17 mouse cellular contexts compared by ENCODE assay signal in genomic region chr17:17398664-17399063, GRCm38 (mm10). TPM values are rescaled to one million over a fixed set of nuclear protein-coding genes. Genes with fewer than 3 reads are reported as not detected.
"Had no signal": no experiment of that assay in that cellular context is flagged by ENCODE, and none has a peak within 500 bp of the region (broad histone marks: within the 10 kb centered on the region; RNA-seq: fewer than 3 reads in every experiment).

No protein-coding gene starts in this region.

- H3K9ac ChIP-seq: limb, embryonic 12.5 days; liver, embryonic 14.5 days; midbrain, embryonic 12.5 days; neural tube, embryonic 15.5 days had no signal

- H3K4me2 ChIP-seq: limb, embryonic 12.5 days; midbrain, embryonic 12.5 days; neural tube, embryonic 15.5 days had no signal

- H3K27ac ChIP-seq: left cerebral cortex, adult 2 months; limb, embryonic 12.5 days; liver, embryonic 14.5 days; midbrain, embryonic 12.5 days; neural tube, embryonic 15.5 days; stomach, postnatal 0 days had no signal

- H3K9me3 ChIP-seq: limb, embryonic 12.5 days; midbrain, embryonic 12.5 days; neural tube, embryonic 15.5 days had no signal

- H3K4me3 ChIP-seq: left cerebral cortex, adult 2 months; limb, embryonic 12.5 days; midbrain, embryonic 12.5 days; neural tube, embryonic 15.5 days had no signal

- H3K27me3 ChIP-seq: limb, embryonic 12.5 days; midbrain, embryonic 12.5 days; neural tube, embryonic 15.5 days had no signal

- DNase-seq: kidney, postnatal 25 days; liver; lung, adult 2 months; lung, postnatal 36 days; right cerebral cortex, adult 18-20 months; right cerebral cortex, postnatal 25 days; thymus, postnatal 14 days had no signal

- ATAC-seq: lung, postnatal 0 days; midbrain, embryonic 16.5 days had no signal

RNA-seq across cellular contexts. Expression of gene Lix1, which starts 3.8 kb away (rescaled TPM):
- total RNA-seq: megakaryocyte-erythroid progenitor cell, adult 5-6 weeks had no signal
- polyA plus RNA-seq: small intestine, adult 2 months had no signal
